Mouse (Mus musculus): ENCODE measurements around the gene Thoc3.
A peak's percentile ranks its signal among the peaks of the same experiment; 100 is the strongest.

Thoc3 gene

GRCm38 (mm10) chr13:54443693-54444092 is 25.0 kb downstream of the Thoc3 start:
- DNase-seq (ENCODE audit: low read depth) = no peak

GRCm38 (mm10) chr13:54439912-54440311 is 28.7 kb downstream of the Thoc3 start:
- DNase-seq (ENCODE audit: low read depth) = no peak

GRCm38 (mm10) chr13:54438814-54439213 is 29.8 kb downstream of the Thoc3 start:
- no peak for DNase-seq (ENCODE audit: low read depth)

DNA sequence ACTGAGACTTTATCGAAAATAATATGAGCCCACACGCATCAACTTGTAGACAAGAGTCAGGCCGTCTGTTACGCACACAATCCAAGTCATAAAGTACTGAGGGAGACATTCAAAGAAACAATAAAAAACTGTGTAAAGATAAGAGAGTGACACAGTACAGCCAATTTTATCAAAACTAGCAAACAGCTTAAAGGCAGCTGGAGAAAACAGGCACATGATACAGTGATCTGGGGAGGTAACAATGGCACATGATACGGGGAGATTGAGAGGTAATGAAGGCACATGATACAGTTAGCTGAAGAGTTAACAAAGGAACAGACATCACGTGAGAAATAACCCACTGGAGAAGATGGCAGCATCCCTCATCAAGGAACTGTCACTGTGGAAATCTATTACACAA is 31.6 kb downstream of the Thoc3 start:
- no peak for DNase-seq (ENCODE audit: low read depth)

- no peak for DNase-seq (ENCODE audit: low read depth)
Measured at GRCm38 (mm10) chr13:54436666-54437065, 32.0 kb downstream of the Thoc3 start.

GRCm38 (mm10) chr13:54431161-54431560 is 37.5 kb downstream of the Thoc3 start:
- DNase-seq (ENCODE audit: low read depth) = no peak

- DNase-seq (ENCODE audit: low read depth) = no peak
Measured at GRCm38 (mm10) chr13:54430051-54430450, 38.6 kb downstream of the Thoc3 start.

GRCm38 (mm10) chr13:54428771-54429170 is 39.9 kb downstream of the Thoc3 start:
- DNase-seq (ENCODE audit: low read depth) = no peak

DNA sequence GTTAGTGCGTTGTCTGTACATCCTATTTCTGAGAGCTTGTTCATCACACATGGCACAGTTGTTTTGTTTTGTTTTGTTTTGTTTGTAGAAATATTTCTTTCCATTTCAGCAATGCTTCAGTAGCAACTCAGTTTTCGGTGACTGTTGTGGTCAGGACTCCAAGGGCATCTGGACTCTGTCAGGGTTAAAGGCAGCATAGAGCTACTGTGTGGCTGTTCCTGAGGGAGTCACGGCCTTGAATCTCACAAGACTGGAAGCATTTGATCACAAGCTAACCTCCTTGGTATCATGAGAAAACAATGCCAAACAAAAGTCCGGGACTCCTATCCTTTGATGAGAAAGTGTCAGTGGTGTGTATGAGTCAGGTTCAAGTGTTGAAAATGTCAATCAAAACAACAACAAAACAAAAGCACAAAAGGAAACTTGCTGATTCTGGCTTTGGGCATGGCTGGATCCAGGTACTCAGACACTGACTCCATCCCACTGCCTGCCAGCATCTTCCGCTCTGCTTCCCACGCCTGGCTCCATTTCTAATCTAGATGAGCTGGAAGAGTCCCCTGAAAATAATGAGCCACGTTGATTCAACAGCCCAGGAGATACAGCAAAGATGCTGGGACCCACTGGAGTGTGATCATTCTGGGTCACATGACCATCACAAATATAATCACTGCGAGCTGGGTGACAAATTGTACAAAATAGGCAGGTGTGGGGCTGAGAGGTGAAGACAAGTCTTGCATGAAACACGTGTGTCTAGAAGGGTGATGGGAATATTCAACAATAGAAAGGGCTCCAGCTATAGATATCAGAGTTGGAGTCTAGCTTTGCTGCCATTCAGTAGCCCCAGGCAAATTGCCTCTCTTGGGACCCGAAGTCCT is 41.6 kb downstream of the Thoc3 start:
- DNase-seq (ENCODE audit: low read depth) = no peak

- no peak for DNase-seq (ENCODE audit: low read depth)
Measured at GRCm38 (mm10) chr13:54425269-54425668, 43.4 kb downstream of the Thoc3 start.

GRCm38 (mm10) chr13:54420226-54420625 is 48.4 kb downstream of the Thoc3 start:
- DNase-seq (ENCODE audit: low read depth) = no peak

DNA sequence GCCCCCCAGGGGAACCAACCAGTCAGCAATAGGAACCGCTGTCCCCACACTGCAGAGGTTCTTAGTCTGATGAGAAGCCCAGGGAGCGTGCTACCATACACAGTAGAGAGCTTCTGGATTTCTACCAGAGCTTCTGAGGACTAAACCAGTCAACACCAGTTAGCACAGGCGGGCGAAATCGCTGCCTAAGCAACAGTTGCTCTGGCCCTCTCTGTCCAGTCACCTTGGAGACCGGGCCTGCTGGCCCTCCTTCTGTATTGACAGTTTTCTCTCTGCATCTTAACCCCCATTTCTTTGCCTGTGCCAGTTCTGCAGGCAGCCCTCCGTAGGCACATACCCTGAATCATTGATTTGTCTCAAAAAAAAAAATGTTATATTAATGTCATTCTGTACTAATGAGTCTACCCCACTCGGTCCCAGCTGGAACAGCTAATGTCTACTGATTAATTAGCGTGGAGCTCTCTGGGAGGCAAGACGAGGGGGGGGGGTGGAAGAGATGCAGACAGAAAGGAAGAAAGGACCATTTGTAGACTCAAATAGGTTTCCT is 49.8 kb downstream of the Thoc3 start:
- no peak for DNase-seq (ENCODE audit: low read depth)

- DNase-seq (ENCODE audit: low read depth) = peak; percentile 19
Measured at GRCm38 (mm10) chr13:54415059-54415458, 53.6 kb downstream of the Thoc3 start.

- DNase-seq (ENCODE audit: low read depth) = no peak
Measured at GRCm38 (mm10) chr13:54412721-54413120, 55.9 kb downstream of the Thoc3 start.

DNA sequence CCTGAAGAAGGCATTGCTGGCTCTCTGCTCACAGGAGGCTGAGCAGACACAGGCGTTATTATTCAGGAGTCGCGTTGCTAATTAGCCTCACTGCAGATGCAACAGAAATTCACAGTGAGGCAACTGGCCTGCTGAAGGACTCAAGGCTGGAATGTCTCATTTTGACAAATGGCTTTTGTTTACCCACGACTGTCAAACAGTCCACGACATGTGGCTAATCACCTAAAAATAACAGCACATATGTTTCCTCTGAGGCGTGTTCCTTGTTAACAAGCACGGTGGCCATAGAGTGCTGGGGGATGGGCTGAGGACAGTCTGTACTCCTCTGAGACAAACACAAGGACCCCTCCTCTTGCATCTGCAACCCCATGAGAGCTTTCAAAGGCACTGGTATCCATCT is 56.4 kb downstream of the Thoc3 start:
- no peak for DNase-seq (ENCODE audit: low read depth)

DNA sequence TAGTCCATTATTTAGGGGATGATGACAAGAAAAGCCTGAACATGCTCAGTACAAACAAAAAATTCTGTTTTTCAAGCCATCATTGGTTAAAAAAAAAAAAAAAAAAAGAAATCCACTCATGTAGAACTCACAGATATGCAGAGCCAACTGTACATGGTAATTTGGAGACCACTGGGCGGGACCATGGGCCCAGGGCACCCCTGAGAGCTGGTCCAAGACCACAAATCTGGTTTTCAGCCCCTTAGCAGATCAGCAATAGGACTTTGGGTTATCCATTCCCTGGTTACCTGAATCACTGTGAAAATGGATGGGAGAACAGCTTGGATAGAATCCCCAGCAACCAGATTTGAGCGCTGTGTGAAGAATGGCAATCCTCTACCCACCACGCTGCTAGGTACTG is 57.0 kb downstream of the Thoc3 start:
- DNase-seq (ENCODE audit: low read depth) = no peak
